Mouse (Mus musculus) liver, embryonic 14.5 days (tissue): ENCODE measurements at regions not wholly inside any gene's neighbourhood (a gene's known extent, or its start where the extent isn't known, plus 50 kb on each side); places are given as distances from the start of the nearest gene placed in this dataset.

Source experiments
- ATAC-seq: fragments of 200-750 bp; cut with Nextera tagmentation; 2 replicates; pipeline ENCODE4 v1.8.0; 2017; ENCODE audit warnings: moderate number of reproducible peaks, mild to moderate bottlenecking, moderate library complexity; ENCODE audit not compliant: insufficient read depth
- DNase-seq, 3 experiments: peaks; one replicate each; pipeline ENCODE4 v3.0.0-alpha.2; 2012 to 2013; ENCODE audit warnings: low read depth in 3 of 3, low spot score in 3 of 3
- H3K27ac ChIP-seq: fragments of 300-500 bp; sonication (generic); 2 replicates; pipeline ENCODE4 v1.5.1; 2014; ENCODE audit warnings: moderate library complexity, mild to moderate bottlenecking, control low read depth, inconsistent platforms
- H3K27me3 ChIP-seq: fragments of 300-500 bp; sonication (generic); 2 replicates; pipeline ENCODE4 v1.6.1; 2014; ENCODE audit warnings: mild to moderate bottlenecking, low read length, moderate library complexity; ENCODE audit not compliant: control insufficient read depth, insufficient read depth
- H3K36me3 ChIP-seq: fragments of 300-500 bp; sonication (generic); replicated peaks from 2 replicates; pipeline ENCODE4 v1.6.1; 2014; ENCODE audit warnings: low read depth; ENCODE audit not compliant: control insufficient read depth, insufficient read depth
- H3K4me1 ChIP-seq, 2 experiments: fragments of 200-500 bp in 1 of 2; fragments of 300-500 bp in 1 of 2; sonication (generic) in 1 of 2; replicated peaks; 2 replicates each; pipeline ENCODE4 v1.6.1; 2012 to 2014; ENCODE audit warnings: antibody characterized with exemption in 1 of 2, inconsistent platforms in 1 of 2, low read length in 1 of 2; ENCODE audit not compliant: control insufficient read depth in 2 of 2, insufficient read depth in 2 of 2
- H3K4me2 ChIP-seq: fragments of 300-500 bp; sonication (generic); 2 replicates; pipeline ENCODE4 v1.6.1; 2014; ENCODE audit warnings: low read depth, mild to moderate bottlenecking, control low read depth, moderate library complexity
- H3K4me3 ChIP-seq, 2 experiments: fragments of 200-500 bp in 1 of 2; fragments of 300-500 bp in 1 of 2; sonication (generic) in 1 of 2; 2 replicates each; pipeline ENCODE4 v1.5.1; 2012 to 2014; ENCODE audit warnings: low read depth in 2 of 2, low read length in 2 of 2, mild to moderate bottlenecking in 2 of 2, control low read depth in 1 of 2, inconsistent platforms in 1 of 2, moderate library complexity in 1 of 2; ENCODE audit not compliant: insufficient read depth in 1 of 2
- H3K9ac ChIP-seq: fragments of 300-500 bp; sonication (generic); replicated peaks from 2 replicates; pipeline ENCODE4 v1.6.1; 2014; ENCODE audit warnings: mild to moderate bottlenecking, control low read depth, moderate library complexity
- H3K9me3 ChIP-seq: fragments of 300-500 bp; sonication (generic); 2 replicates; pipeline ENCODE4 v1.6.1; 2016; ENCODE audit warnings: low read length, mixed read lengths; ENCODE audit not compliant: control insufficient read depth
- CTCF ChIP-seq: IDR thresholded peaks from 2 replicates; pipeline ENCODE4 v1.5.1; 2016; ENCODE audit warnings: antibody characterized with exemption, low read depth, control low read depth
- EP300 ChIP-seq: IDR thresholded peaks from 2 replicates; pipeline ENCODE4 v1.6.1; 2016; ENCODE audit warnings: antibody characterized with exemption, low read depth
- WGBS: fragments of 180-500 bp; shearing (Covaris S2); extraction: QIAGEN DNeasy Blood & Tissue Kit; methylation state at CpG from one replicate; pipeline ENCODE4 v1.1.7; 2014; ENCODE audit not compliant: insufficient replicate concordance; 5-methylcytosine and 5-hydroxymethylcytosine counted together

- Histone ChIP-seq H3K4me1 (0 out of 4 replicates have a peak, but pooled peaks cover 0 to 3% of the 10 kb centered on the region in 2 experiments), H3K9me3 (no peaks in the 10 kb centered on the region), H3K4me2 (no peak overlapping the region), H3K27me3 (no peaks in the 10 kb centered on the region), H3K4me3 (no peak overlapping the region), H3K9ac (no peak overlapping the region), H3K36me3 (no peaks in the 10 kb centered on the region), H3K27ac (no peak overlapping the region)
- TF ChIP-seq CTCF (no peak), EP300 (no peak)
- 51% methylated on average over 2 of the region's 2 CpGs for WGBS
- DNase-seq = no peak
- no peak for ATAC-seq
These were observed 100.0 kb downstream of the Cxcl12 start for GRCm38 (mm10) chr6:117268376-117268775.

GRCm38 (mm10) chr6:117270261-117270660 is 101.9 kb downstream of the Cxcl12 start:
- ATAC-seq = no peak
- 0 out of 4 replicates have a peak, but pooled peaks cover 0 to 3% of the 10 kb centered on the region in 2 experiments for H3K4me1 ChIP-seq
- no peak overlapping the region for H3K4me3 ChIP-seq
- no peak overlapping the region for H3K9ac ChIP-seq
- H3K36me3 ChIP-seq = no peaks in the 10 kb centered on the region
- no peaks in the 10 kb centered on the region for H3K9me3 ChIP-seq
- no peak overlapping the region for H3K4me2 ChIP-seq
- no peak for DNase-seq
- no peak overlapping the region for H3K27ac ChIP-seq
- WGBS = 27% methylated on average over 3 of the region's 3 CpGs
- TF ChIP-seq CTCF (no peak), EP300 (no peak)
- no peaks in the 10 kb centered on the region for H3K27me3 ChIP-seq

- H3K4me3 ChIP-seq = no peak overlapping the region
- no peak overlapping the region for H3K27ac ChIP-seq
- no peaks in the 10 kb centered on the region for H3K9me3 ChIP-seq
- no peak overlapping the region for H3K4me2 ChIP-seq
- WGBS = 17% methylated on average over 12 of the region's 12 CpGs
- no peaks in the 10 kb centered on the region for H3K4me1 ChIP-seq
- no peaks in the 10 kb centered on the region for H3K36me3 ChIP-seq
- ATAC-seq (no peak), DNase-seq (no peak)
- no peak overlapping the region for H3K9ac ChIP-seq
- no peak for TF ChIP-seq EP300
- no peak for TF ChIP-seq CTCF
- no peaks in the 10 kb centered on the region for H3K27me3 ChIP-seq
These were observed 103.4 kb downstream of the Cxcl12 start for GRCm38 (mm10) chr6:117271562-117272226.

GRCm38 (mm10) chr6:117272227-117272955 is 104.1 kb downstream of the Cxcl12 start:
- Histone ChIP-seq H3K27me3 (no peaks in the 10 kb centered on the region), H3K27ac (no peak overlapping the region), H3K36me3 (no peaks in the 10 kb centered on the region), H3K9ac (no peak overlapping the region), H3K4me1 (no peaks in the 10 kb centered on the region), H3K4me2 (no peak overlapping the region), H3K9me3 (no peaks in the 10 kb centered on the region), H3K4me3 (no peak overlapping the region)
- DNase-seq (no peak), ATAC-seq (no peak)
- TF ChIP-seq CTCF = no peak
- TF ChIP-seq EP300 = no peak
- 46% methylated on average over 9 of the region's 9 CpGs for WGBS

- Histone ChIP-seq H3K27ac (no peak overlapping the region), H3K27me3 (no peaks in the 10 kb centered on the region), H3K4me1 (no peaks in the 10 kb centered on the region), H3K36me3 (no peaks in the 10 kb centered on the region), H3K4me3 (no peak overlapping the region), H3K9ac (no peak overlapping the region), H3K9me3 (no peaks in the 10 kb centered on the region), H3K4me2 (no peak overlapping the region)
- ATAC-seq (no peak), DNase-seq (no peak)
- 69% methylated on average over 5 of the region's 5 CpGs for WGBS
- TF ChIP-seq CTCF (no peak), EP300 (no peak)
These were observed 107.6 kb downstream of the Cxcl12 start for GRCm38 (mm10) chr6:117275915-117276314.
